Mouse (Mus musculus) kidney, adult 8-10 months (tissue): ENCODE measurements around the gene Arap2.

Source experiments
- DNase-seq, 2 experiments: peaks; one replicate each; pipeline ENCODE4 v3.0.0; 2022

Arap2 gene

GRCm38 (mm10) chr5:62765784-62766701, at the start of gene Arap2:
Arap2 (minus strand) TSS chr5:62766159.
- DNase-seq = peak; percentile 55 to 73

GRCm38 (mm10) chr5:62815741-62816140, 49.8 kb upstream of the Arap2 start:
- DNase-seq = no peak

- no peak for DNase-seq
These were observed 48.1 kb upstream of the Arap2 start for GRCm38 (mm10) chr5:62814072-62814414.

GRCm38 (mm10) chr5:62813402-62814071, 47.6 kb upstream of the Arap2 start, which contains the start of gene Dthd1:
Dthd1 (plus strand) TSS chr5:62813823.
- DNase-seq = no peak

GRCm38 (mm10) chr5:62792776-62793175, 26.8 kb upstream of the Arap2 start:
- no peak for DNase-seq

DNA sequence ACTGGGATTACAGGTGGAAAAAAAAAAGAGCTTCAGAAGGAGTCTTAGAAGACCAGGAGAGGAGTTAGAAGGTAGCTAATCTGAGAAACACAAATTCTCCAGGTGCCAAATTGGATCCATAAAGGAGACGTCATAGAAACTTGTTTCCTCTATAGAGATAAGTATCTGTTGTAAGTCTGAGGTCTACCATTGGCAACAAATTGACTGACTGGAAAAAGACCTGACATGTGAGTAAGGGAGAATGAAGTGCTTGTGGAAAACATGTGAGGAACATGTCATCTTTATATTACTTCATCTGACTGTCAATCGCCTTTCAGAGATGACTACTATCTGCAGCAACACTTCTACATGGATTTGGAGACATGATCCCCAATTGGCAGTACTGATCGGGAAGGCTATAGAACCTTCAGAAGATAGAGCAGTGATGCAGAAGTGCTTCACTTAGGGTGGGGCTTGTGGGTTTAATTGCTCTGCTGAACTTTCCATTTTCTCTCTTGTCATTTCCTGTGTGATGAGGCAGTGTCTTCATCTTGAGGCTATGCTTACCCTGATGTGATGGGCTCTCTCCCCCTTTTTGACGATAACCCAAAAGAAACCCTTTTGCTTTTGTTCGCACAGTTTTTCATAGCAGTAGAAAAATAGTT, 25.1 kb upstream of the Arap2 start:
- DNase-seq = no peak

- no peak for DNase-seq
These were observed 20.9 kb upstream of the Arap2 start for GRCm38 (mm10) chr5:62786809-62787208.

GRCm38 (mm10) chr5:62778682-62779081, 12.7 kb upstream of the Arap2 start:
- DNase-seq = no peak

- no peak for DNase-seq
These were observed 11.8 kb upstream of the Arap2 start for GRCm38 (mm10) chr5:62777804-62778203.

- DNase-seq = no peak
These were observed 6.0 kb upstream of the Arap2 start for GRCm38 (mm10) chr5:62771775-62772599.

DNA sequence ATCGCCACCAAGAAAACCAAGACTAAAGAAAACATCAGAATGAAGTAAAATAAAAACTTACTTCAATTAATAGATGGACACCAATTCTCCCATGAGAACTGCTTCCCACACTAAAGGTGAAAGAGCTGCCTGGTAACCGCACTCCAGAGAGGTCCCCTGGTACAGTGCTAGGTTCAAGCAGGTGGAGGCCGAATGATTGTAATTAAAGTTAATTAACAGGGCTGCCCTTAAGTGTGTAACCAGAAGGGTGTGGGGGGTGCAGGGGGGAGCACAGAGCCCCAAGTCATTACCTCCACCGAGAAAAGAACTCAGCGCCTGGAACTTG, 538 bp downstream of the Arap2 start:
- no peak for DNase-seq

GRCm38 (mm10) chr5:62764161-62764560, 1.8 kb downstream of the Arap2 start:
- peak; percentile 14 to 24 for DNase-seq

DNA sequence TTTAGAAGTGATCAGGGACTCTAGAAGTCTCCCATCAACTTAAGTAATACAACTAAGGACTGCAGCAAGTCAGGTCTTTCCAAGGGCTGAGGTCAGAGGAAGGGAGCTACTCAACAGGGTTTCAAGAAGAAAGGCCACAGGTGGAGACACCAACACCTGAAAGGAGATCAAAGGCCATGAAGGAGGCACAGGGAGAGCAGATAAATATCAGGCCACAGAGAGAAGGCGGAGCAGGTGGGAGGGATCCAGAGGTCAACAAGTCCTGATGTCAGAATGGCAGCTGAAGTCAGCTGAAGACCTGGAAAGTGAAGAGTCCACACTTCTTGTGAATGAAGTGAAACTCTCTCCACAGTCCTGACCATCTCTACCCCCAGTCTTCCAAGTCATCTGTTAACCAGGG, 2.9 kb downstream of the Arap2 start:
- peak; percentile 22 to 34 for DNase-seq

GRCm38 (mm10) chr5:62762298-62762960, 3.5 kb downstream of the Arap2 start:
- no peak for DNase-seq

- DNase-seq = peak; percentile 13 to 28
These were observed 5.0 kb downstream of the Arap2 start for GRCm38 (mm10) chr5:62760791-62761504.

- DNase-seq = no peak
These were observed 10.0 kb downstream of the Arap2 start for GRCm38 (mm10) chr5:62755808-62756527.

- DNase-seq = no peak
These were observed 13.0 kb downstream of the Arap2 start for GRCm38 (mm10) chr5:62752934-62753333.

- DNase-seq = no peak
These were observed 14.3 kb downstream of the Arap2 start for GRCm38 (mm10) chr5:62751692-62752091.

DNA sequence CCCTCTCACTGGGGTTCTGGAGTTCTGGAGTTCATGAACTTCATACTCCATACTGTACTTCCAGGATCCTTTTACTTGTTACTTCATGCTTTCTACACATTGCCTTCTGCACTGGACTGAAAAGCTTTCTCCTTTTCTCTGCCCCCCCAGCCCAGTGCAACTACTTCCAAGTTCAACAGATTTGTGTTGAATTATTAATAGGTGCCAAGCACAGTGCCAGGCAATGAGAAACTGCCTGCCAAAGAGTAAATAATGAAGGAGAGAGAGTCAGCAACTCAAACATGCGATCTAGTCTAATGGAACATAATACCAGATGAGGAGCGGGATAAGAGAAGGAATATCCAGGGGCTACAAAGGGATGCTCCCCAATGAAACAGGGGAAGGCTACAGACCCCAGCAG, 17.8 kb downstream of the Arap2 start:
- DNase-seq = peak; percentile 37 to 48

DNA sequence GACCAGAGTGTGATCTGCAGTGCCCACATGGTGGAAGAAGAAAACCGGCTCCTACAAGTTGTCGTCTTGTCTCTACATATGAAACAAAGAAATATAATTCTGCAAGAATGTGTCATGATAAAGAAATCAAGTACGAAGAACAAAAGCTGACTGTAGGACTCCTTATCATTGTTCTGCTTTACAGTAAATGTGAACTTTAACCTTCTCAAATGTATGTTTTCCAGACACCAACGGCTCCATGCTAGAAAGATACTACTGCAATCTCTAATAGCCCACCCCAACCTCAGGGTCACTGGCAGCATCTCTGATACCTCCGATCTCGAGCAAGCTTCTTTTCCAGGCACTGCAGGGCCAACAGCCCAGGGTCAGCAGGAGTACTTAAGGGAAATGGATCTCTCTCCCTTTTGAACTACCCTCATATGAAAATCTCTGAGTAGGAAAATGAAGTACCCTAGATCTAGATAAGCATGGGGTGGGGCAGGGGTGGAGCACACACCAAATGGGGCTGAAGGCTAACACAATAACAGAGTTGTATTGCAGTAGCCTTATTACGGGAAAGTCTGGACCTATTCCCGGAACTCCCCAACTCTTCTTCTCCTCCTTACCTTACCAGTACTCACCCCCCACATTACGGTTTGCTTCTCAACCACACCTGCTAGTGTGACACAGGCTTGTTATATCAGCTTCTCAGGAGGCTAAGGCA, 22.6 kb downstream of the Arap2 start:
- no peak for DNase-seq
